Mouse (Mus musculus): ENCODE measurements around the gene Rsph4a. TPM values are rescaled to one million over a fixed set of nuclear protein-coding genes. Genes with fewer than 3 reads are reported as not detected.
"Not testable (repeated sequence)": the region's sequence is repeated elsewhere in the genome, so short reads cannot be mapped to it uniquely, and the experiment has no call there.

Gene Rsph4a
- 1 to 10 TPM; 3.1 to 3.4 TPM for total RNA-seq (2021)

DNA sequence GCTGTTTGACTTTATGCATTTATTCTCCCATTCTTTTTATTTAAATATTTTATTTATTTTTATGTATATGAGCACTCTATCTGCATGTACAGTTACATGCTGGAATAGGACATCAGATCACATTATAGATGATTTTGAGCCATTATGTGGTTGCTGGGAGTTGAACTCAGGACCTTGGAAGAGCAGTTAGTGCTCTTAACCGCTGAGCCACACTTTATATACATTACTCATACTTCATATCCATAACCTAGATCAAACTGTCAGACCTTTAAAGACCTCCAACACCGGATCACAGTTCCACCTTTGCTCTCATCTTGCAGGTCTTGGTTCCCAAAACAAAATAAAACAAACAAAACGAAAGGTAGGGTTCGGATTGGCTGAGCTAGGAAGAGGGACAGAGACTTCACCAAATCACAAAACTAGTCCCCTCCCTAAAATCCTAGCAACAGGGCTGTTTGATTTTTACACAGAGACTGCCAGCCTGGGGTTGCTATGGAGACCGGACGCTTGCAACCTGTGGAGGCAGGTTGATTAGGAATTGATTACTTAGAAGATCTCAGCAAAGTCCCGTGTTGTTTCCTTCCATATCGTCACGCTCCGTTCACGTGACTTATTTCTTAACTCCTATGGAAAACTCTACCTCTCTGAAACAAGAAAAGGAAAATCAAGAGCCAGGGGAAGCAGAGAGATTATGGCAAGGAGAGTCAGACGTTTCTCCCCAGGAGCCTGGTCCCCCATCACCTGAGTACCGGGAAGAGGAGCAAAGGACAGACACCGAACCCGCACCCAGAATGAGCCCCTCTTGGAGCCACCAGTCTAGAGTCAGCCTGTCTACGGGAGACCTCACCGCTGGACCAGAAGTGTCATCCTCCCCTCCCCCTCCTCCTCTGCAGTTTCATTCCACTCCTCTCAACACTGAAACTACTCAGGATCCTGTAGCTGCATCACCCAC is at the start of gene Rsph4a:
Gene Rsph4a, plus strand, starts transcription at position 582 of the 952 bp plus-strand sequence.
- intact Hi-C loops (cut with DNase I): no loop called here
- DNase-seq (ENCODE audit: low spot score in 2 of 2): peak; percentile 44 to 48

DNA sequence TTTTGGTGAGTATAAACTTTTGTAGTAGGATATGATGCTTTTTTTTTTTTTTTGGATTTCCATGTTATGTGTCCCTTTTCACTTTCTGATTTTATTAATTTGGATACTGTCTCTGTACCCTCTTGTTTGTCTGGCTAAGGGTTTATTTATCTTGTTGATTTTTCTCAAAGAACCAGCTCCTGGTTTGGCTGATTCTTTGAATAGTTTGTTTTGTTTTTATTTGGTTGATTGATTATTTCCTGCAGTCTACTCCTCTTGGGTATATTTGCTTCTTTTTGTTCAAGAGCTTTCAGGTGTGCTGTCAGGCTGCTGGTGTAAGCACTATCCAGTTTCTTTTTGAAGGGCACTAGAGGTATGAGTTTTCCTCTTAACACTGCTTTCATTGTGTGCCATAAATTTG is 47.5 kb upstream of the Rsph4a start, which contains the start of gene Sult3a1:
Gene Sult3a1, plus strand, starts transcription at position 301 of the 400 bp plus-strand sequence.
- DNase-seq (ENCODE audit: low spot score in 2 of 2): no peak
- intact Hi-C loops (cut with DNase I): no loop called here

DNA sequence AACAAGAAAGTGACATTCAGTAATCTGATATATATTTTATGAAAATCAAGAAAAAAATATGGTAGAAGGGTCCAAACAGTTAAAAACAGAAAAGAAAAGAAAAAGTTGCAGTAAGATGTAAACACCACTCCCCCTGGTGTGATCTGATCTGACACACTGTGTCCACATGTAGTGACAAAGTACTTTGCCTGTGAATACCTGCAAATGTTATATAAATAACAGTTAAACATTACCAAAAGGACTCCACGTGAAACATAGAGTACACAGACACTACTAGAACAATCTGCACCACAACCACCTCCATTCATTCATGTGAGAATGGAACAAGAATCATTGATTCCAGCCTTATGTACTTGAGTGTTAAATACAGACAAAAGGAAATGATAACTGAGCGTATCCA is 38.9 kb upstream of the Rsph4a start:
- intact Hi-C loops (cut with DNase I): no loop called here
- no peak for DNase-seq (ENCODE audit: low spot score in 2 of 2)

DNA sequence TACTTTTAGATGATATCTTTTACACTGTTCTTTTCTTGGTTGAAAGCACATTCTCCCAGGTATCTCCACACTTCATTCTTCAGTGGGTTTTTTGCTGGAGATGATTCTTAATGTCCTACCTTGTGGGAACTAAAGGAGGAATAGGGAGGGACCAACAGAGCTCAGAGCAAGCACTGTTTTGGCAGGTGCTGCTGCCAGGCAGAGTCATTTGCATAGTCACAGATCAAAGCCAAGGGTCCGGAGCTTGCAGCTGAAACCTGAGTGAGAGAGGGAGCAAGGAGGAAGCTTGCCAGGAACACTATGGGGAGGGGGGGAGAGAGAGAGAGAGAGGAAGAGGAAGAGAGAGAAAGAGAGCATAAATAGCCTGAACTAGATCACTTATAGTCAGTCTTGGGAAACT is 34.5 kb upstream of the Rsph4a start:
- intact Hi-C loops (cut with DNase I): no loop called here
- DNase-seq (ENCODE audit: low spot score in 2 of 2): no peak

DNA sequence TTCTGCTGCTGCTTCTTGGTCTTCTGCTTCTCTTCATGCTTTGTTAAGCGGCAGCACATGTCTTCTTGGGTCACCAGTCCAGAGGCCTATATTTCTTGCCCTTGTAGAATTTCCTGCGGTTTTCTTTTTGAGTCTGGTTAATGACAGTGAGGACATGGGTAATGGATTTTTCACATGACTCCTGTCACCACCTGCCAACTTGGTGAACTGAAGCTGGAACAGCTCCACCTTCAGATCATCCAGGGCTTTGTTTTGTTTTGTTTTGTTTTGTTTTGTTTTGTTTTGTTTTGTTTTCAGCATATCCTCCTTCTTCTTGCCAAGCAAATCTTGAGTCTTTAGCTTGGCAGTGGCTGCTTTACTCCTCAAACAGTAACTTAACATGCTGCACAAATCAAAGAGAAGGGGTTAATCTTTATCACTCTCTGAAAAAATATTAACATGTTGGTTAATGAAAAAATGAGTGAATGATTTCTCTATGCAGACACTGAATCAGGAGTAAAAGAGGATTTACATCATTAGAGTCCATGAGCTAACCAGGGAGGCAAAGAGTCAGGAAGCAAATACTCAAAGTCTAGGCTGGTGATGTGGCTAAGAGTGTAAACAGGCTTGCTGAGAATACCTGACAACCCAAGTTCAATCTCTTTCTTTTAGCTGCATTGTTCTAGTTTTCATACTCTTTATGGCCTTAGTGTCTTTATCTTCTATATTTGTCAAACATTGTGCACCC is 32.1 kb upstream of the Rsph4a start:
- DNase-seq (ENCODE audit: low spot score in 2 of 2): no peak
- intact Hi-C loops (cut with DNase I): no loop called here

DNA sequence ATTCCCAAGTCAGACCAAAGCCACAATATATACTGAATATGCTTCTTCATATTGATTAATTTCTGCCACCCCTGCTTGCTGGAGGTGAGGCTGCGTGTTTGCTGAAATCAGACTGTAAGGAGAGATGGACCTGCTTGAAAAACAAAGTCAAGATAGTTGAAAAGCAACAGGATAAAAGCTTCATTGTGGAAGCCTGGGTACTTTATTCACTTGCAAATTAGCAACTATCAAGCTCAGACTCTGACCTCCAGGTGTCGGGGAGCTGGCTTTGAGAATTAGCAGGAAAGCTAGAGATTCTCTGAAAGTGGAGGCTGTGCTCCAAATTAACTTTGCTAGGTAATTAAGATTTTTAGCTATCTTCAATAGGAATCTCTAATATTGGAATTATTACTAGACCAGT is 22.5 kb upstream of the Rsph4a start:
- intact Hi-C loops (cut with DNase I); DNase-seq (ENCODE audit: low spot score in 2 of 2): not testable (repeated sequence)

DNA sequence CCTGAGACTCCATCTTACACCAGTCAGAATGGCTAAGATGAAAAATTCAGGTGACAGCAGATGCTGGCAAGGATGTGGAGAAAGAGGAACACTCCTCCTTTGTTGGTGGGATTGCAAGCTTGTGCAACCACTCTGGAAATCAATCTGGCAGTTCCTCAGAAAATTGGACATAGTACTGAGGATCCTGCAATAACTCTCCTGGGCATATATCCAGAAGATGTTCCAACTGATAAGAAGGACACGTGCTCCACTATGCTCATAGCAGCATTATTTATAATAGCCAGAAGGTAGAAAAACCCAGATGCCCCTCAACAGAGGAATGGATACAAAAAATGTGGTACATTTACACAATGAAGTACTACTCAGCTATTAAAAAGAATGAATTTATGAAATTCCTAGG is 3.4 kb upstream of the Rsph4a start:
- intact Hi-C loops (cut with DNase I): not testable (repeated sequence)

DNA sequence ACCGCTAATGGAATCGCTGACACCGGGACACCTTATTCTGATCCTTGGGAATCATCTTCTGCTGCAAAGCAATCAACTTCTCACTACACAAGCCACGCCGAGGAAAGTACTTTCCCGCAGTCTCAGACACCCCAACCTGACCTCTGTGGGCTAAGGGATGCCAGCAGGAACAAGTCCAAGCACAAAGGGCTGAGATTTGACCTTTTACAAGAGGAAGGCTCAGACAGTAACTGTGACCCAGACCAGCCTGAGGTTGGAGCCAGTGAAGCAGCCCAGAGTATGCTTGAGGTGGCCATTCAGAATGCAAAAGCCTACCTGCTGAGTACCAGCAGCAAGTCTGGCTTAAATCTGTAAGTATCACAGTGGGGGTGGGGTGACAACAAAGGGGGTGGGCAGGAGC is 578 bp downstream of the Rsph4a start:
- intact Hi-C loops (cut with DNase I): no loop called here
- no peak for DNase-seq (ENCODE audit: low spot score in 2 of 2)

More for the DNA sequence above, 3.4 kb upstream of the Rsph4a start:
- not testable (repeated sequence) for DNase-seq (ENCODE audit: low spot score in 2 of 2)

DNA sequence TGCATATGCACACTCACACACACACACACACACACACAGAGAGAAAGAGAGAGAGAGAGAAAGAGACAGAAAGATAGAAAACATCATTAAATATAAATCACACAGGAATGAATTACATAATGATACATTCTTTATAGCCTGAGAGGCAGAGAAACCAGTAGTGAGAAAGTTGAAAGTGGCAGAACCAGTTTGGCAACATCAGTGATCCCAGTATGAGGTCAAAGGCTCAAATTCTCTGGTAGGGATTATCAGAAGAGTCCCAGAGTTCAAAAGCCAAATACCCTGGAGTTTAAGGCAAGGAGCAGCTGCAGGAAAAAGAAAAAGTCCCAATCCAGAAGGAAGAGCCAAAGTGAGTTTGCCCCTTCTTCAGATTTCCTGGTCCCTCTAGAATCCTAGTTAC is 35.8 kb downstream of the Rsph4a start:
- intact Hi-C loops (cut with DNase I): no loop called here
- DNase-seq (ENCODE audit: low spot score in 2 of 2): no peak

DNA sequence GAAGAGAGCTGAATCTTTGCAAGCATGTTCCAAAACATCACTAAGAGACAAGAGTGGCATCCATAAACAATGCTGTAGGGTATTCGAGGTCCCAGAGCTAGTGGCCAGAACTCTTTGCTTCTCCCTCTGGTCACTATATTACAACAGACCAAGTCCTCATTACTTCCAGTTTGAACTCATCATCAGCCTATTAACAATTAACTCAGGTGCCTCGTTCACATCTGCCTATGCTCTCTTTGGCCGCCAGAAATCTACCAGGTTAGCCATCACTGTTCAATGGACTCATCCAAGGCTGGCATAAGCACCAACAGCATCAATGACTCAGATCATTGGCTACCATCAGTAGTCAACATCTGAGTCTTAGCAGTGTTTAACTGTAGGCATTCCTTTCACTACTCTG is 40.5 kb downstream of the Rsph4a start:
- intact Hi-C loops (cut with DNase I): no loop called here
- no peak for DNase-seq (ENCODE audit: low spot score in 2 of 2)

DNA sequence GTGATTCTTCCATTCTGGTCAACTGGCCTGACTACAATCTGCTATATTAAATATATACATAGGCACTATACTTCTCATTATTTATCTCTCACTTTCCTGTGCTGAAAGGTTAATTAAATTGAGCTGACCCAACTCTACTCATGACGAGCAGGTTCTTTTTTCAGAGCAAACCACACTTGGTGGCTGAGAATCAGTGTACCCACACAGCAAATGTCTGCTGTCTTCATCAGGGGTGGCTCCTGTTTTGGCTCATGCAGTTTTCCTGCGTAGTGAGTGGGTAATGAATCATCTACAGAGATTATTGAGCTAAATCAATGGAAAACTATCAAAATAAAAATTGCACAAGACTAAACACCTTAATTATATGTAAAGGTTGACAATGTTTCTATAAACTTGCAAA is 41.4 kb downstream of the Rsph4a start:
- intact Hi-C loops (cut with DNase I): no loop called here
- no peak for DNase-seq (ENCODE audit: low spot score in 2 of 2)

DNA sequence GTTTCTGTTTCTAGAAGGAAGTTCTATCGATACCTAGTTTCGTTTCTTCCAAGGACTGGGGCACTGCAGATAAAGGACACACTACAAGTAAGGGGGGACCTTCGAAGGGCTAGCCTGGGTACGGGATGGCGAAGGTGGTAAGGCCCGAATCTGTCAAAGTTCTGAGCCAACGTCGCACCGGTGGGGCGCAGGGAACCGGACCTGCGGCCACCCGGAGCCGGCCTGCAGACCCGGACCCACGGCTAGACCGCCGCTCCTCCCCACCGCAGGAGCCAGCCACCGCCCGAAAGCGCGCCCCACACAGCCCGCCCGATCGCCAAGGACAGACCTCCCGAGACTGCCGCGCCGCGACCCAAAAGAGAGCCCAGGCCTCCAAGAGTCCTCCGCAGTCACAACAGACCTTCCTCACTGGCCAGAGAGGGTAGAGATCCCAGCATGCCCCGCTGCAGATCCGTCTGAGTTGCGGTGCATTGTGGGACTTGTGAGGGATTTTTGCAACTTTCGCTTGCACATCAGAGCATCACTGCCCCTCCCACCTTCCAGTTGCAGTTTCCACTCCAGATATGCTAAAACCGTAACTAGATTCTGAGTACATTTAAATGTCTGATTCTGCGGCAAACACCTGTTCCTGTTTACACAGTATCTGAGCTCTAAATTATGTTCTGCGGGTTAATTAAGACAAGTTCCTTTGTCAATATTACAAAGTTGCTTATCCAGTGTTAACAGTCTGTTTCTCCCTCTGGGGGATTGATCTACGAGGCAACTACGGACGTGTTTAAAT is 46.1 kb downstream of the Rsph4a start, which contains the start of gene Zup1:
Gene Zup1, minus strand, starts transcription at position 467 of the 781 bp plus-strand sequence.
- peak; percentile 85 to 87 for DNase-seq (ENCODE audit: low spot score in 2 of 2)
- intact Hi-C loops (cut with DNase I): no loop called here

DNA sequence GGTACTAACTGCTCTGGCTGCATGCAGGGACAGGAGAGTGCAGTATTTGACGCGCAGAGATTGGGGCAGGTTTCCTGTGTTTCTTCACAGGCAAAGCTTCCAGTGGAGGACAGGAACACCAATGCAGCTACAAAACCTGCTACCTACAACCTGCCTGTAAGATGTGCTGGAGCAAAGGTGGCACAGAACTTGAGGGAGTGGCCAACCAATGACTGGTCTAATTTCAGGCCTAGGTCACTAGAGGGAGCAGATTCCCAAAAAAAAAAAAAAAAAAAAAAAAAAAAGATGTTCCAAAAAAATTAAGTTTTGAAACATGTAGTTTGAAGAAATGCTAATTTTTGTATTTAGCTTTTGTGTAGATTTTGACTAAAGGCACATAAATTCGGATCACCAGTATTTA is 47.6 kb downstream of the Rsph4a start:
- no peak for DNase-seq (ENCODE audit: low spot score in 2 of 2)
- intact Hi-C loops (cut with DNase I): no loop called here

Other genes with a start within 250 kb of the Rsph4a start
- gene Sult3a2, start 118.4 kb upstream of the Rsph4a start, total RNA-seq (2021): 1 to 10 TPM; 1.1 to 1.4 TPM
- gene Sult3a1, start 47.4 kb upstream of the Rsph4a start, total RNA-seq (2021): not detected
- 10 to 100 TPM; 10.6 to 17.9 TPM for gene Zup1, start 46.2 kb downstream of the Rsph4a start, total RNA-seq (2021)
- 100 to 1,000 TPM in 1 of 2 experiments, 10 to 100 TPM in 1; 94.4 to 104 TPM for gene Rwdd1, start 114.5 kb downstream of the Rsph4a start, total RNA-seq (2021)
- gene Trappc3l, start 132.5 kb downstream of the Rsph4a start, total RNA-seq (2021): under 1 TPM; 0.34 to 0.62 TPM
- not detected for gene Calhm4, start 139.2 kb downstream of the Rsph4a start, total RNA-seq (2021)
- 1 to 10 TPM; 2.7 to 3.0 TPM for gene Calhm5, start 191.4 kb downstream of the Rsph4a start, total RNA-seq (2021)
- gene Calhm6, start 222.9 kb downstream of the Rsph4a start, total RNA-seq (2021): under 1 TPM; 0.36 to 0.69 TPM